Mouse (Mus musculus): ENCODE results near the gene Actl11. TPM values are rescaled to one million over a fixed set of nuclear protein-coding genes. Genes with fewer than 3 reads are reported as not detected.

The Actl11 gene
- total and polyA plus RNA-seq, 2 experiments = not detected

GRCm38 (mm10) chr9:107925251-107925650, 3.0 kb upstream of the Actl11 start:
- Histone ChIP-seq H3K27me3 (ENCODE audit: control insufficient read depth, insufficient read depth, low read length) (no peaks in the 10 kb centered on the region), H3K4me1 (ENCODE audit: control insufficient read depth, insufficient read depth, low read length) (no peaks in the 10 kb centered on the region), H3K9ac (ENCODE audit: low read depth, low read length) (no peak overlapping the region), H3K4me3 (ENCODE audit: insufficient read depth, low read depth, low read length) (no peak overlapping the region), H3K36me3 (ENCODE audit: control insufficient read depth, insufficient read depth, low read length) (no peaks in the 10 kb centered on the region), H3K27ac (replicated peaks; ENCODE audit: insufficient read depth, low read depth, low read length) (no peak overlapping the region), H3K79me2 (ENCODE audit: control insufficient read depth, insufficient read depth, low read length) (no peaks in the 10 kb centered on the region)
- WGBS = 75% methylated on average over 3 of the region's 3 CpGs
- no peak for DNase-seq (ENCODE audit: extremely low read depth, low read depth, low spot score)
- TF ChIP-seq POLR2A (IDR thresholded peaks at IDR 0.05; ENCODE audit: extremely low read depth, insufficient read depth, low read length) (no peak), CTCF (IDR thresholded peaks at IDR 0.05; ENCODE audit: low read depth, low read length) (no peak)

- Histone ChIP-seq H3K4me3 (ENCODE audit: insufficient read depth, low read depth, low read length) (no peak overlapping the region), H3K36me3 (ENCODE audit: control insufficient read depth, insufficient read depth, low read length) (no peaks in the 10 kb centered on the region), H3K9ac (ENCODE audit: low read depth, low read length) (no peak overlapping the region), H3K79me2 (ENCODE audit: control insufficient read depth, insufficient read depth, low read length) (no peaks in the 10 kb centered on the region), H3K27me3 (ENCODE audit: control insufficient read depth, insufficient read depth, low read length) (no peaks in the 10 kb centered on the region), H3K27ac (replicated peaks; ENCODE audit: insufficient read depth, low read depth, low read length) (no peak overlapping the region), H3K4me1 (ENCODE audit: control insufficient read depth, insufficient read depth, low read length) (no peaks in the 10 kb centered on the region)
- DNase-seq (ENCODE audit: extremely low read depth, low read depth, low spot score) = no peak
- TF ChIP-seq POLR2A (IDR thresholded peaks at IDR 0.05; ENCODE audit: extremely low read depth, insufficient read depth, low read length) (no peak), CTCF (IDR thresholded peaks at IDR 0.05; ENCODE audit: low read depth, low read length) (no peak)
- 46% methylated on average over 9 of the region's 9 CpGs for WGBS
Observed at GRCm38 (mm10) chr9:107926920-107927420, 1.3 kb upstream of the Actl11 start.

GRCm38 (mm10) chr9:107927749-107928148, 520 bp upstream of the Actl11 start:
- Histone ChIP-seq H3K27me3 (ENCODE audit: control insufficient read depth, insufficient read depth, low read length) (no peaks in the 10 kb centered on the region), H3K79me2 (ENCODE audit: control insufficient read depth, insufficient read depth, low read length) (no peaks in the 10 kb centered on the region), H3K9ac (ENCODE audit: low read depth, low read length) (no peak overlapping the region), H3K36me3 (ENCODE audit: control insufficient read depth, insufficient read depth, low read length) (no peaks in the 10 kb centered on the region), H3K4me3 (ENCODE audit: insufficient read depth, low read depth, low read length) (no peak overlapping the region), H3K4me1 (ENCODE audit: control insufficient read depth, insufficient read depth, low read length) (no peaks in the 10 kb centered on the region), H3K27ac (replicated peaks; ENCODE audit: insufficient read depth, low read depth, low read length) (no peak overlapping the region)
- no peak for DNase-seq (ENCODE audit: extremely low read depth, low read depth, low spot score)
- 89% methylated on average over 5 of the region's 5 CpGs for WGBS
- no peak for TF ChIP-seq POLR2A (IDR thresholded peaks at IDR 0.05; ENCODE audit: extremely low read depth, insufficient read depth, low read length)
- TF ChIP-seq CTCF (IDR thresholded peaks at IDR 0.05; ENCODE audit: low read depth, low read length) = no peak

GRCm38 (mm10) chr9:107932221-107932620, 4.0 kb downstream of the Actl11 start:
- WGBS = 89% methylated on average over 4 of the region's 4 CpGs
- no peaks in the 10 kb centered on the region for H3K36me3 ChIP-seq (ENCODE audit: control insufficient read depth, insufficient read depth, low read length)
- H3K27ac ChIP-seq (replicated peaks; ENCODE audit: insufficient read depth, low read depth, low read length) = no peak overlapping the region
- H3K4me3 ChIP-seq (ENCODE audit: insufficient read depth, low read depth, low read length) = no peak overlapping the region
- no peak overlapping the region for H3K9ac ChIP-seq (ENCODE audit: low read depth, low read length)
- no peaks in the 10 kb centered on the region for H3K79me2 ChIP-seq (ENCODE audit: control insufficient read depth, insufficient read depth, low read length)
- H3K27me3 ChIP-seq (ENCODE audit: control insufficient read depth, insufficient read depth, low read length) = peaks cover 13% of the 10 kb centered on the region
- TF ChIP-seq CTCF (IDR thresholded peaks at IDR 0.05; ENCODE audit: low read depth, low read length) (no peak), POLR2A (IDR thresholded peaks at IDR 0.05; ENCODE audit: extremely low read depth, insufficient read depth, low read length) (no peak)
- 0 out of 2 replicates have a peak, but pooled peaks cover 3% of the 10 kb centered on the region for H3K4me1 ChIP-seq (ENCODE audit: control insufficient read depth, insufficient read depth, low read length)
- DNase-seq (ENCODE audit: extremely low read depth, low read depth, low spot score) = no peak

- Histone ChIP-seq H3K27me3 (ENCODE audit: control insufficient read depth, insufficient read depth, low read length) (peaks cover 16% of the 10 kb centered on the region), H3K4me3 (ENCODE audit: insufficient read depth, low read depth, low read length) (no peak overlapping the region), H3K4me1 (ENCODE audit: control insufficient read depth, insufficient read depth, low read length) (0 out of 2 replicates have a peak, but pooled peaks cover 3% of the 10 kb centered on the region), H3K9ac (ENCODE audit: low read depth, low read length) (no peak overlapping the region), H3K27ac (replicated peaks; ENCODE audit: insufficient read depth, low read depth, low read length) (no peak overlapping the region), H3K79me2 (ENCODE audit: control insufficient read depth, insufficient read depth, low read length) (no peaks in the 10 kb centered on the region), H3K36me3 (ENCODE audit: control insufficient read depth, insufficient read depth, low read length) (no peaks in the 10 kb centered on the region)
- DNase-seq (ENCODE audit: extremely low read depth, low read depth, low spot score) = no peak
- WGBS = 83% methylated on average over 11 of the region's 11 CpGs
- no peak for TF ChIP-seq POLR2A (IDR thresholded peaks at IDR 0.05; ENCODE audit: extremely low read depth, insufficient read depth, low read length)
- no peak for TF ChIP-seq CTCF (IDR thresholded peaks at IDR 0.05; ENCODE audit: low read depth, low read length)
Observed at GRCm38 (mm10) chr9:107934146-107934545, 5.9 kb downstream of the Actl11 start.

GRCm38 (mm10) chr9:107935374-107935773, 7.1 kb downstream of the Actl11 start, which contains the start of gene Camkv:
Gene Camkv (plus strand): TSS chr9:107935674.
- Histone ChIP-seq H3K27me3 (ENCODE audit: control insufficient read depth, insufficient read depth, low read length) (peaks cover 16% of the 10 kb centered on the region), H3K4me3 (ENCODE audit: insufficient read depth, low read depth, low read length) (no peak within 1 kb of the TSS), H3K36me3 (ENCODE audit: control insufficient read depth, insufficient read depth, low read length) (no peaks in the 10 kb centered on the region), H3K9ac (ENCODE audit: low read depth, low read length) (0 out of 2 replicates have a peak within 1 kb of the TSS, but pooled peaks have one; percentile 21), H3K27ac (replicated peaks; ENCODE audit: insufficient read depth, low read depth, low read length) (no peak within 1 kb of the TSS), H3K79me2 (ENCODE audit: control insufficient read depth, insufficient read depth, low read length) (no peaks in the 10 kb centered on the region), H3K4me1 (ENCODE audit: control insufficient read depth, insufficient read depth, low read length) (0 out of 2 replicates have a peak, but pooled peaks cover 3% of the 10 kb centered on the region)
- 59% methylated on average over 3 of the region's 3 CpGs for WGBS
- TF ChIP-seq POLR2A (IDR thresholded peaks at IDR 0.05; ENCODE audit: extremely low read depth, insufficient read depth, low read length) (no peak), CTCF (IDR thresholded peaks at IDR 0.05; ENCODE audit: low read depth, low read length) (no peak)
- DNase-seq (ENCODE audit: extremely low read depth, low read depth, low spot score) = no peak
